Mouse (Mus musculus) layer of hippocampus, postnatal 14 days (tissue): ENCODE measurements around the gene Nrxn3. TPM values are rescaled to one million over a fixed set of nuclear protein-coding genes. Genes with fewer than 3 reads are reported as not detected.

Source experiments
- DNase-seq, 2 experiments: peaks; one replicate each; pipeline ENCODE4 v3.0.0; 2021 to 2022; ENCODE audit warnings: low spot score in 2 of 2, mixed read lengths in 1 of 2
- total RNA-seq, 2 experiments: library from RNA; stranded (reverse); gene quantifications; 2 replicates each; pipeline ENCODE4 v1.2.3; 2021

Gene Nrxn3
- total RNA-seq, 2 experiments from 2014 or later: 178 to 192 TPM

- DNase-seq: no peak
Observed at GRCm38 (mm10) chr12:89482223-89482622, 759.5 kb downstream of the Nrxn3 start.

- no peak for DNase-seq
Observed at GRCm38 (mm10) chr12:89504026-89504425, 781.4 kb downstream of the Nrxn3 start.

GRCm38 (mm10) chr12:89505121-89505764 is 782.6 kb downstream of the Nrxn3 start:
- peak; percentile 41 to 80 for DNase-seq

GRCm38 (mm10) chr12:89508970-89509369 is 786.3 kb downstream of the Nrxn3 start:
- DNase-seq: no peak

DNA sequence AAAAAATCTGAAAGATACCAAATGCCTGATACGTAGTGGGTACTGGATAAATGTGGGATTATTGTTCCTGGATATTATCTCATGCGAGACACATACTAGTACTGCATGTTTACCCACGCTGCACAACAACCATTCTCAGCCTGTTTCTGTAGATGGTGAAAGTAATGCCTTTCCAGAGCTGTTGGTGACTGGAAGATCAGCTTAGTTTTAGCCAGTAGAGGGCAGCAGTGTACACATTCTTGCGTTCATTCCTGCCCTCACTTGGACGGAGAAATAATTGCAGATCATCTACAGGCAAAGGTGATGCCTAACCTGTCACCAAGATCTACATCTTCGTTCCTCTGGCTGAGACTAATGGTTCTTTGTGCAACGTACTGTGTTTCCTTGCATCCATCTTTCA is 791.1 kb downstream of the Nrxn3 start:
- peak; percentile 28 to 67 for DNase-seq

- DNase-seq: no peak
Observed at GRCm38 (mm10) chr12:89516046-89516445, 793.4 kb downstream of the Nrxn3 start.

GRCm38 (mm10) chr12:89530679-89531350 is 808.1 kb downstream of the Nrxn3 start:
- no peak for DNase-seq

DNA sequence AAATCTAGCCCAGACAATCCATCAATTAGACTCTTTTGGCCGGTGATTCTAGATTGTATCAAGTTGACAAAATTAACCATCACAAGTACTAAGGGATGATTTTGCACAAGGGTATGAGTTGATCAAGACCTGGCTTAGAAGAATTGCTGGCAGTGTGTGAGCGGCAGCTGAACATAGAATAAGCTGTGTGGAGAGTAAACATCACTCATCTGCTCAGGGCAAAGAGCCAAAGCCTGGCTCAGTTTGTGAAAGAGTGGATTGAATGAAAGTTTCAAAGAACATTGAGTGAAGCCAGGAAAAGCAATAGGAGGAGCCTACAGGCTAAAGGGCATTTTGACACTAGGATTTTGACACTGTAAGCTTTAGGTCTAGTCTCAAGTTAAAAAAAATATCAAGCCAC is 828.6 kb downstream of the Nrxn3 start:
- peak; percentile 32 to 77 for DNase-seq

DNA sequence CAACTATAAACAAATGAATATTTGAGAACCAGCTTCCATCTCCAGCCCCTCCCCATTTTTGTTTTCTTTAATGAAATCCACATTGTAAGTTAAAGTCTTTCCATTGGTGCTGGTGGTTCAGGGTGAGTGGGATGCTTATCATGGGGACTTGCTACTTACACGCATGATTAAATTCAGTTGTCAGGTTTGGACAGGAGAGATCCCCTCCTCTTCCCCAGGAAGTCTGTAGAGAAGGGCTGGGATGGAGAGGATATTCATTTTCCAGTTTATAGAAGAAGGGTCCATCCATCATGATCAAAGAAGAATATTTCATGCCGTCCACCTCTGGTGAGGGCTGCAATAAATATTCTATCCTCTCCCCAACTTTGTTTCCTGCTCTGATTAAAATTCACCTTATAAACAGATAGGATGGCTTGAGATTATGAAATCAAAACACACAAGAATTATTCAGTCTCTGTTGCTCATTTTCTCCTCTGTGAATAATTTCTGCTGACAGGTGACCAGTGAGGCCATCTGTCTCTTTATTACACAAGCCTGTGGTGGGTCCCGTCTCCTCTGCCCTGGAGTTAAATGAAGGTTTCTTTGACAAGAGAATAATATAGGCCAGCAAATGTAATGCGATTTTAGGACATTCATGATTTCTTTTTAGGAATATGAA is 830.7 kb downstream of the Nrxn3 start:
- no peak for DNase-seq

- no peak for DNase-seq
Observed at GRCm38 (mm10) chr12:89554171-89554570, 831.5 kb downstream of the Nrxn3 start.

DNA sequence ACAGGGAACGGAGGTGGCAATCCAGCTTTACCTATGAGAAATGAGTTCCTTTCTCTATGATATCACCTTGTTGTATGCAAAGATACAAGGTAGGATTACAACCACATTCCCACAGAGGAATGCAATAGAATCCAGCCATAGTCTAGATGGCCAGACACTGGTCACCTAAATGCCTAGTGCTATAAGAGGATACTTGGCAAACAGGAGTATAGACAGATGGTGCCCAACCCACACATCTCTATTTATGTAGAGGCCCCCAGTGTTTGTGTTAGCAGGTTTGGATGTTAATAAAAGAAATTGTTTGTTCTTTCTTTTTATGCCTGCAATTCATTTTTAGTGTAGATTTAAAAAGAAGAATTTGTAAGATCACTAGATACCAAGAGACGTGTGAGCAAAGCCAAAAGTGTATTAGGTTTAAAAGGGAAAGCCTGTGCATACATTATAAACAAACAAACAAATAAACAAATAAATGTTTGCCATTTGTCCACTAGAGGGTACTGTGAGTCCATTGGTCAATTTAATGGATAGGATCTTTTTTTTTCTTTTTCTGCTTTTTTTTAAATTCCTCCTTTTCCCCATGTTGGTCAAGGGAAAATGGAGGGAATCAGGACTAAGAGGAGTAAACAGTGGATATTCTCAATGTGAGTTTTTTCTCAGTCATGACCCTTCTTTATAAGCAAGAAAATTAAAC is 832.2 kb downstream of the Nrxn3 start:
- peak in 1 of 2 experiments; percentile 13 for DNase-seq

- no peak for DNase-seq
Observed at GRCm38 (mm10) chr12:89558921-89559320, 836.2 kb downstream of the Nrxn3 start.

DNA sequence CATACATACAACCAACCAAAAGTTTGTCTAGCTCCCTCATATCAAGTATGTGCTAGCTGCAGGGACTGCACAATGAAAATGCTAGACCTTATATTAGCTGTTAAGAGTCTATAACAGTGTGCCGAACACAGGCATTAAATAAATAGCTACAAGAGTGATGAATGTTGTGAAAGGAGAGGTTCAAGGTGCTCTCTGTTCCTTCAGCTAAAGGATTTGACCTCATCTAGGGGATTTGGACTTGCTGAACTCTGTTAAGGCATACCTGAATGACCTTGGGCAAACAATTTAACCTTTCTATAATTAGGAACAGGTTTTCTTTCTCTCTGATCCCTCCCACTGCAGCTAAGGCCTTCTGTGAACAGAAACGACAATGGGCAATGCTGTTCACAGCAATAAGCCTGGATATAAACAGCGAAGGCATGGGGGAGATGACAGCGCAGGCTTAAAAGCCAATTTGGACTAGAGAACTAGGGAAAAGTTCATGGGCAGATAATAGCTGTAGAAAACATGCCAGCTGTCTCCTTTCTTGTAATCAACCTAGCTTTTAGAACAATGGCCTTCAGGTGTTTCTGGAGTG is 839.4 kb downstream of the Nrxn3 start:
- no peak for DNase-seq

DNA sequence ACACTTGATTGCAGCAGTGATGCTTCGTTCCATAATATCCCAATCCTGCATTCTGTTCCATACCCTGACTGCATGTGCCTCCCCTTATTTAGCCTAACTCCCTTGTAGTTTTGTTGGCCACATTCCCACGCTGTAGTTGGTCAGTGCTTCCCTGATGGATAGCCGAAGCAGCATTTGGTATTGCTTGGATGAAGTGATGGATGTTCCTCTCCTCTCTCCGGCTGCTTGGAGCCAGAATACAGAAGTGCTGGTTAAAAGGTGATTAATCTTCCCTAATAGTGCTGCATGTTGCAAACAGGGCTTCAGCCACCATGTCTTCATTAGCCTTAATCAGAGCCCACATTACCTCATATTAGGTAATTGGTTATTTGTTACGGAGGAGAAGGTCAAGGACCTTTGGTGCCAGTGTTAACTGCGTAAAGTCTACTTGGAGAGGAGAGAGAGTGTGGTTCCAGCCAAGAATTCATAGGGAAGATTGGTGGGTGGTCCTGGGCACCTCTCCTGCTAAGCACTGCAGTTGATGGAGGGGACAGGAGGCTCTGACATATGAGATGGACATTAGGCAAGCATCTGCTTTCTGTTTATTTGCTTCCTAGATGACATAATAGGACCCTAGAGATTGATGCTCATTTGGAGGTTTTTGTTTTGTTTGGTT is 846.2 kb downstream of the Nrxn3 start:
- no peak for DNase-seq

DNA sequence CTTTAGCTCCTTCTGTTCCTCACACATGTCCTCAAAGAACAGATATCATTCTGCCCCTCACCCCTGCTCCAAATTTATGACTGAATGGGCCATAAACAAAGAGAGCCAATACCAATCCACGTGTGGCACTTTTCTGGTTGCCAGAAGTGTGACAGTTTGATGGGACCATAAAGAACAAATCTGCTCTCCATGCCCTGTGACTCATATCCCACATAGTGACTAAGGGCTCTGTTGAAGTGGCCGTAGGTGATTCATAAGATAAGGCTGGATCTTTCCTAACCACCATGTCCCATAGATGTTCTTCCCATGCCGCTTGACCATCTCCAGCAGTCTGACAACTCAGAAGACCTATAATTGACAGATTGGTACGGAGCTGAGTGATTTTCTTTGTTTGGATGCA is 869.8 kb downstream of the Nrxn3 start:
- DNase-seq: no peak

- no peak for DNase-seq
Observed at GRCm38 (mm10) chr12:89613670-89614069, 891.0 kb downstream of the Nrxn3 start.

DNA sequence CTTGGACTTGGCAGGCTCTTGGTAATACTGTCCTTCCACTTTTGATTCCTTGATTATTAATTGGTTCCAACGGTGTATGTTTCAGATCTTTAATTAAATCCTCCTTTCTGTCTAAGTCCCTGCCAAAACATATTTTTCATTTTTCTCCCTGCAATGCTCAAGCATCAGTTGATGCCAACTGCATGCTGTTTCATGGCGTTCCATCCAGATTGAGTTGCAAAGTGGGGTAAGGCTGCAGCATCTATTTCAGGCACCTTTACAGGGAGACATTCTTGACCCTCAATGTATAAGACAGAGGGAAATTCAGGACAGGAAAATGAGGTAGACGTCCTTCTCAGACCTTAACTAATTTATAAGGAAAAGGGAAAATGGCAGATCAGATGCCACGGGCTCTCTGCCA is 903.1 kb downstream of the Nrxn3 start:
- no peak for DNase-seq

DNA sequence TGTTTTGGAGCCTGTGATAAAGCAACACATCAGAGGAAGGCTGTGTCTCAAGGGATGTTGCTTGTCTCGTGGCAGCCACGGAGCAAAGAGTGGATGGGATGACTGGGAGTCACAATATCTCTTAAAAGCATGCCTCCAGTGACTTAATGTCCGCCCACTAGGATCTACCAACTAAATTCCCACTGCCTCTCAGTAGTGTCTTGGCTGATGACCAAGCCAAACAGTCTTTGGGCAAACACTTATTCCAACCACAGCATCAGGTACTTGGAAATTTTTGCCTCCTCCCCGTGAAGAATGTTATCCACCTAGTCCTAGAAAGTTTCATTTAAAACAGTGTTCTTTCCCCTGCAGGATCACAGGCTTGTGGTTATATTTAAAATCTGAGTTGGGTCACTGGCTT is 917.4 kb downstream of the Nrxn3 start:
- no peak for DNase-seq

- no peak for DNase-seq
Observed at GRCm38 (mm10) chr12:89641460-89641859, 918.8 kb downstream of the Nrxn3 start.

- DNase-seq: no peak
Observed at GRCm38 (mm10) chr12:89653211-89653610, 930.5 kb downstream of the Nrxn3 start.

DNA sequence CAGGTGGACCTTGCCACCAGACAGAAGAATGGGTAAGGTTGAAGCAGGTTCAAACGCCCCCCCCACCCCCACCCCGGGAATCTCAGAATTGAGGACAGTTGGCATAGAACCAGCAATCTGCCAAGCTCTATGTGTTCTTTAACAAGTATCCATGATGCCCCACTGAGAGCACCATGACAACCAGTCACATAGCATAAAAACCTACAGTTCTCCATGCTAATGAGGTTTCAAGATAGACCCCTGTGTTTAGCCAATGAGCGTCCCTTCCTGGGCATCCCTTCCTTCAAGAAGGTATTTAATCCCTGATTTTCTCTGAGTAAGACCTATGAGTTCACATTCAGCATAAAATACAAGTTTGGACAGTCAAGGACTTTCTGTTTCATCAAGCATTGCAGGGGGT is 938.5 kb downstream of the Nrxn3 start:
- DNase-seq: no peak
